Mouse (Mus musculus): ENCODE data around the gene Polr1c. TPM values are rescaled to one million over a fixed set of nuclear protein-coding genes. Genes with fewer than 3 reads are reported as not detected.

The Polr1c gene
- 131 and 138 TPM in 2 replicates for polyA plus RNA-seq (2016; fragmentation: Nextera tagmentation; extraction: Ambion mirVana)

DNA sequence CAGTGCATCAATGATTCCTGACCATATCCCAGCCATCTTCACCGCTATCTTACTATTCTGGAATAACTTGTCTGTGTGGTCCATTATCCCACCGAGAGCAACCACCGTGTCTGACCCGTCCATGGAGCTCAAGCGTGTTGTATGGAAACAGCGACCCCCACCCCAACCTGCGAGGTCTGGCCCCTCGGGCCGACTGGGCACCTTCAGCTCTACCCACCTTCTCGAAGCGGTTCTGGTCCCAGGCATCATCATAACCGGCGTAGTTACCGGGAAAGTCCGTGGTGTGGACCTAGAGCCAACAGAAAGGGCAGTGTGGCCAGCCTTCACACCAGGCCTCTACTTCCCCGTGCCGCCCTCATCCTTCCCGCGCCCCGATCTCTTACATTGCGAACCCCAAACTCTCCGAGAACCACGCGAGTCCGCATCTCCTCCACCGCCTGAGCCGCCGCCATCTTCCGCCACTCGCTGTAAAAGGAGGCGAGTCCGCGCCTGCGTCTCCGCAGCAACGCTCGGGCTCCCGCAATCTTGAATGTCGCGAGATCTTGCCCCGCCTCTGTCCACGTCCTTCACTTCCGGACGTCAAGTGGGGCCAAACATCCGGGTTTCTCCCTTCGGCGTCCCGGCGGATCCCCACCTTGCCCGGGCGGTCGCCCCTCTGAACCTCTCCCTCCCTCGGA lies at the start of gene Polr1c, which contains the start of gene Yipf3:
TSS of gene Polr1c (minus strand) at position 543 of the 677 bp plus-strand sequence.
TSS of gene Yipf3 (plus strand) at position 569 of the 677 bp plus-strand sequence.
- Histone ChIP-seq H3K36me3 (peaks cover 78% of the 10 kb centered on the region), H3K27ac (replicated peaks) (peak within 1 kb of the TSS; percentile 95)

DNA sequence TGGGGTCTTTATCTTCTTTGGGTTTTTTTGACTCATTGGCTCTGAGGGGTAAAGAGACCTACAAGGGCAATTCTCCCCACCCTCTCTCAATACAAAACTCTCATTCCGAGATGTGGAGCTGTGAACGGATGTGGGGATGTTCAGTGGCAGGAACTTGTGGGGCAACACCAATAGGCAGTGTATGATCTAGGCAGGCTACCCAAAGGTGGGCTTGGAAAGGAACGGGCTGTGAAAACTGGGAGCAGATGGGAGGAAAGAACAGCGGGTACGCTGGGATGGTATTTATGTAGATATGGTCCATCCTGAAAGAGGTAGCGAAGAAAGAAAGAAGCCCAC lies 49.1 kb upstream of the Polr1c start:
- H3K27ac ChIP-seq (replicated peaks), result no peak overlapping the region
- DNase-seq (ENCODE audit: low spot score), result no peak
- H3K4me1 ChIP-seq, result peaks cover 25% of the 10 kb centered on the region
- H3K4me3 ChIP-seq, result peak overlapping the region; percentile 71
- 19% methylated on average over 6 of the region's 6 CpGs for WGBS
- no peaks in the 10 kb centered on the region for H3K36me3 ChIP-seq
- H3K27me3 ChIP-seq (ENCODE audit: low read depth, poor library complexity, severe bottlenecking), result peaks cover 81% of the 10 kb centered on the region
- H3K9me3 ChIP-seq (replicated peaks), result no peaks in the 10 kb centered on the region

More for the DNA sequence above, at the start of gene Polr1c, which contains the start of gene Yipf3:
- Histone ChIP-seq H3K27me3 (ENCODE audit: low read depth, poor library complexity, severe bottlenecking) (no peaks in the 10 kb centered on the region), H3K4me3 (peak within 1 kb of the TSS; percentile 98), H3K9me3 (replicated peaks) (no peaks in the 10 kb centered on the region), H3K4me1 (peaks cover 23% of the 10 kb centered on the region)
- under 1% methylated on average over 53 of the region's 53 CpGs for WGBS
- DNase-seq (ENCODE audit: low spot score), result peak; percentile 94

GRCm38 (mm10) chr17:46296601-46297000 lies 48.7 kb upstream of the Polr1c start:
- Histone ChIP-seq H3K9me3 (replicated peaks) (no peaks in the 10 kb centered on the region), H3K27me3 (ENCODE audit: low read depth, poor library complexity, severe bottlenecking) (peaks cover 81% of the 10 kb centered on the region), H3K4me3 (no peak overlapping the region), H3K36me3 (no peaks in the 10 kb centered on the region), H3K27ac (replicated peaks) (no peak overlapping the region), H3K4me1 (peaks cover 25% of the 10 kb centered on the region)
- DNase-seq (ENCODE audit: low spot score), result no peak
- 52% methylated on average over 6 of the region's 6 CpGs for whole genome bisulfite sequencing

GRCm38 (mm10) chr17:46287678-46288095 lies 39.8 kb upstream of the Polr1c start:
- Histone ChIP-seq H3K36me3 (no peaks in the 10 kb centered on the region), H3K27me3 (ENCODE audit: low read depth, poor library complexity, severe bottlenecking) (no peaks in the 10 kb centered on the region), H3K27ac (replicated peaks) (0 out of 2 replicates have a peak overlapping the region, but pooled peaks have one; percentile 28), H3K9me3 (replicated peaks) (no peaks in the 10 kb centered on the region), H3K4me1 (peaks cover 16% of the 10 kb centered on the region), H3K4me3 (no peak overlapping the region)
- no peak for DNase-seq (ENCODE audit: low spot score)
- WGBS, result 70% methylated on average over 11 of the region's 11 CpGs

DNA sequence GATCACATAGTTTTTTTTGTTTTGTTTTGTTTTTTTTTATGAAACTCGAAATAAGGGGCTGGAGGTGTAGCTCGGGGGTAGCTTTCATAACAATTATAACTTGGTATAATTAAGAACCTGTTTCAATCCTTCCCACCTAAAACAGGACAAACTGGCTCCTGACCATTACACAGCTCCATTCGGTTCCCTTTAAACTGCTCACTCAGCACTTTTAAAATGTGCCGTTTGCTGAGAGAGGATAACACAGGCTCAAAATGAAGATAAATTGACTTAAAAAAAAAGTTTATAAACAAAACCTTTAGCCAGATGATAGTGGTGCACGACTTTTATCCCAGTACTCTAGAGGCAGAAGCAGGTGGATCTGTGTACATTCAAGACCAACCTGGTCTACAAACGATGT lies 37.6 kb upstream of the Polr1c start:
- DNase-seq (ENCODE audit: low spot score), result no peak
- Histone ChIP-seq H3K27ac (replicated peaks) (no peak overlapping the region), H3K4me1 (peaks cover 35% of the 10 kb centered on the region), H3K9me3 (replicated peaks) (no peaks in the 10 kb centered on the region), H3K36me3 (peaks cover 7% of the 10 kb centered on the region), H3K4me3 (no peak overlapping the region), H3K27me3 (ENCODE audit: low read depth, poor library complexity, severe bottlenecking) (no peaks in the 10 kb centered on the region)
- 81% methylated on average over 6 of the region's 6 CpGs for WGBS

- DNase-seq (ENCODE audit: low spot score), result no peak
- 70% methylated on average over 7 of the region's 7 CpGs for WGBS
- H3K4me1 ChIP-seq, result peaks cover 35% of the 10 kb centered on the region
These were observed 36.8 kb upstream of the Polr1c start for GRCm38 (mm10) chr17:46284653-46285052.

DNA sequence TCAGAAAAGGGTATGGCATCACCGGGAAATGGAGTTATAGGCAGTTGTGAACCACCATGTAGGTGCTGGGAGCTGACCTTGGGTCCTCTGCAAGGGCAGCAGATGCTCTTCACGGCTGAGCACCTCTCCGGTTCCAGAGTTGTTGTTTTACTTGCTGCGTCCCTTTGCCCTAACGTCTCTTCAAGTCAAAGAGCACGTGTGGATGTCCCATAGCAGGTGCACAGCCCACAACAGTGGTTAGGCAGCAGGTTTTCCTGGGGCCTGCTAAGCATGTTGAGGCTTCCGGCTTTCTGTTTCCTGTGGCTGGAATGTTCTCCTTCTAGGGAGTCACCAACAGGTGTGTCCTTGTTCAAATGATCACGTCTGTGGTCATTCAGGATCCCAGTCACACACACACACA lies 36.1 kb upstream of the Polr1c start:
- no peak for DNase-seq (ENCODE audit: low spot score)

More at GRCm38 (mm10) chr17:46284653-46285052, 36.8 kb upstream of the Polr1c start:
- Histone ChIP-seq H3K4me3 (no peak overlapping the region), H3K9me3 (replicated peaks) (no peaks in the 10 kb centered on the region), H3K27me3 (ENCODE audit: low read depth, poor library complexity, severe bottlenecking) (no peaks in the 10 kb centered on the region), H3K27ac (replicated peaks) (no peak overlapping the region), H3K36me3 (peaks cover 15% of the 10 kb centered on the region)

DNA sequence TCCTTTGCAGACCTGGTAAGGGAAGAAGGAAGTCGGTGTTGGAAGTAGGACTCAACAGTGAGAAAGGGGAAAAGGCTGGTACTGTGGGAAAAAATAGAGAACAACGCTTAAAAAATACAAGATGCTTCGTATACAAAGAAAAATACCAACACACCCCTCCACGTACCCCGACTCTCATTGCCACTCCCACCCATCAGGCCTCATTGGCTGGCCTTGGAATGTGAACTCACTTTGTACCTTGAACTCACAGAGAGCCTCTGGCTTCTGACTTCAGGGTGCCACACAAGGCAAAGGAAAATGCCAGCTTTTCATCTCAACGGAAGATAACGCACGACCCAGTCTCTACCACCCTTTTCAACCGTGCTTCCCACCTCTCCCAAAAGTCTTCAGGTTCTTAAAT lies 35.3 kb upstream of the Polr1c start:
- Histone ChIP-seq H3K9me3 (replicated peaks) (no peaks in the 10 kb centered on the region), H3K27ac (replicated peaks) (peak overlapping the region; percentile 92), H3K27me3 (ENCODE audit: low read depth, poor library complexity, severe bottlenecking) (no peaks in the 10 kb centered on the region), H3K4me3 (peak overlapping the region; percentile 76), H3K4me1 (peaks cover 35% of the 10 kb centered on the region), H3K36me3 (peaks cover 30% of the 10 kb centered on the region)
- DNase-seq (ENCODE audit: low spot score), result no peak
- 21% methylated on average over 9 of the region's 9 CpGs for WGBS

More for the DNA sequence above, 36.1 kb upstream of the Polr1c start:
- peaks cover 22% of the 10 kb centered on the region for H3K36me3 ChIP-seq
- no peaks in the 10 kb centered on the region for H3K27me3 ChIP-seq (ENCODE audit: low read depth, poor library complexity, severe bottlenecking)
- H3K9me3 ChIP-seq (replicated peaks), result no peaks in the 10 kb centered on the region
- peaks cover 35% of the 10 kb centered on the region for H3K4me1 ChIP-seq
- 90% methylated on average over 8 of the region's 8 CpGs for WGBS
- H3K27ac ChIP-seq (replicated peaks), result no peak overlapping the region
- no peak overlapping the region for H3K4me3 ChIP-seq

GRCm38 (mm10) chr17:46282483-46283123 lies 34.7 kb upstream of the Polr1c start, which contains the start of gene Tjap1:
Tjap1 (minus strand) TSS chr17:46283026.
- H3K4me1 ChIP-seq, result peaks cover 31% of the 10 kb centered on the region
- H3K9me3 ChIP-seq (replicated peaks), result no peaks in the 10 kb centered on the region
- peak; percentile 92 for DNase-seq (ENCODE audit: low spot score)
- peak within 1 kb of the TSS; percentile 92 for H3K27ac ChIP-seq (replicated peaks)
- peak within 1 kb of the TSS; percentile 76 for H3K4me3 ChIP-seq
- no peaks in the 10 kb centered on the region for H3K27me3 ChIP-seq (ENCODE audit: low read depth, poor library complexity, severe bottlenecking)
- peaks cover 35% of the 10 kb centered on the region for H3K36me3 ChIP-seq
- WGBS, result under 1% methylated on average over 37 of the region's 37 CpGs

- H3K27me3 ChIP-seq (ENCODE audit: low read depth, poor library complexity, severe bottlenecking), result no peaks in the 10 kb centered on the region
- H3K4me3 ChIP-seq, result no peak overlapping the region
- DNase-seq (ENCODE audit: low spot score), result no peak
- H3K9me3 ChIP-seq (replicated peaks), result no peaks in the 10 kb centered on the region
- H3K36me3 ChIP-seq, result peaks cover 76% of the 10 kb centered on the region
- H3K27ac ChIP-seq (replicated peaks), result no peak overlapping the region
- H3K4me1 ChIP-seq, result peaks cover 22% of the 10 kb centered on the region
- WGBS, result 86% methylated on average over 12 of the region's 12 CpGs
These were observed 30.3 kb upstream of the Polr1c start for GRCm38 (mm10) chr17:46278011-46278765.

- Histone ChIP-seq H3K9me3 (replicated peaks) (no peaks in the 10 kb centered on the region), H3K4me1 (peaks cover 19% of the 10 kb centered on the region), H3K36me3 (peaks cover 82% of the 10 kb centered on the region), H3K27ac (replicated peaks) (no peak overlapping the region), H3K4me3 (no peak overlapping the region), H3K27me3 (ENCODE audit: low read depth, poor library complexity, severe bottlenecking) (no peaks in the 10 kb centered on the region)
- 77% methylated on average over 4 of the region's 4 CpGs for WGBS
- DNase-seq (ENCODE audit: low spot score), result no peak
These were observed 29.7 kb upstream of the Polr1c start for GRCm38 (mm10) chr17:46277586-46277985.

DNA sequence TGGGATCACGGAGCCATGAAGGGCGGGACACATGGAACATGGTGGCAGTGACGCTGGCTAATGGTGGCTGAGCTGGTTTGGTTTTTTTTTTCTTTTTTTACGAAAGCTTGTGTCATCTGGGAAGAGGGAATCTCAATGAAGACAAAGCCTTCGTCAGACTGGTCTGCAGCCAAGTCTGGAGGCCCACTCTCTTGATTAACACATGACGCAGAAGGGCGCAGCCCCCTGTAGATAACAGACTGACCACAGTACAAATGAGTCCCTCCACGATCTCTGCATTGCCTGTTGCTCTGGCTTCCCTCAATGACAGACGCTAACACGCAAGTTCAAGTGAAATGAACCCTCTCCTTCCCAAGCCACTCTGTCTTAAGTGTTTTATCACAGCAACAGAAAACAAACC lies 27.7 kb upstream of the Polr1c start:
- DNase-seq (ENCODE audit: low spot score), result no peak
- peaks cover 96% of the 10 kb centered on the region for H3K36me3 ChIP-seq
- H3K4me1 ChIP-seq, result no peaks in the 10 kb centered on the region
- no peaks in the 10 kb centered on the region for H3K9me3 ChIP-seq (replicated peaks)
- no peaks in the 10 kb centered on the region for H3K27me3 ChIP-seq (ENCODE audit: low read depth, poor library complexity, severe bottlenecking)
- WGBS, result 91% methylated on average over 10 of the region's 10 CpGs
- H3K27ac ChIP-seq (replicated peaks), result no peak overlapping the region
- H3K4me3 ChIP-seq, result no peak overlapping the region
